Mouse (Mus musculus) embryo, embryonic 11 days (tissue): ENCODE results near the gene Cib3.

Experiments
- DNase-seq: peaks from one replicate; pipeline ENCODE4 v3.0.0-alpha.2; 2015

Cib3 gene

GRCm38 (mm10) chr8:72212751-72213150 lies at the start of gene Cib3:
Gene Cib3 (minus strand): TSS chr8:72212837.
- no peak for DNase-seq

- DNase-seq = peak; percentile 11
Measured at GRCm38 (mm10) chr8:72261872-72262271, 49.2 kb upstream of the Cib3 start.

DNA sequence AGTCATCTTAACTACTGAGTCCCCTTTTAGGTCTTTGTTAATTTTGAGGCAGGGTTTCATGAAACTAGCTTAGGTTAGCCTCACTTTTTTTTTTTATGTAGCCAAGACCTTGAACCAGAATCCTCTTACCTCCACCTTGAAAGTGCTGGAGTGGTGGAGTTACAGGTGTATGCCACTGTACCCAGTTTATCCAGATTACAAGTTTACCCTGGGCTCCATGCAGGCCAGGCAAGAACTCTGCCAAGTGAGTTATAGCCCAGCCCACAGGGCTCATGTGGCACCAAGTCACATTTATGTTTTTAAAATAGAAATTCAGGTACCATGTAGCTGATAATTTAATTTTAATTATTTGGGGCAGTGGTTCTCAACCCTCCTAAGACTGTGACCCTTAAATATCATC lies 48.8 kb upstream of the Cib3 start:
- DNase-seq = no peak

GRCm38 (mm10) chr8:72261019-72261418 lies 48.4 kb upstream of the Cib3 start:
- DNase-seq = peak; percentile 80

- no peak for DNase-seq
Measured at GRCm38 (mm10) chr8:72260585-72260984, 47.9 kb upstream of the Cib3 start.

- DNase-seq = no peak
Measured at GRCm38 (mm10) chr8:72259862-72260261, 47.2 kb upstream of the Cib3 start.

- no peak for DNase-seq
Measured at GRCm38 (mm10) chr8:72257902-72258238, 45.2 kb upstream of the Cib3 start.

- DNase-seq = peak; percentile 75
Measured at GRCm38 (mm10) chr8:72257171-72257901, 44.7 kb upstream of the Cib3 start.

- no peak for DNase-seq
Measured at GRCm38 (mm10) chr8:72244610-72245009, 32.0 kb upstream of the Cib3 start.

GRCm38 (mm10) chr8:72242226-72242625 lies 29.6 kb upstream of the Cib3 start:
- DNase-seq = no peak

DNA sequence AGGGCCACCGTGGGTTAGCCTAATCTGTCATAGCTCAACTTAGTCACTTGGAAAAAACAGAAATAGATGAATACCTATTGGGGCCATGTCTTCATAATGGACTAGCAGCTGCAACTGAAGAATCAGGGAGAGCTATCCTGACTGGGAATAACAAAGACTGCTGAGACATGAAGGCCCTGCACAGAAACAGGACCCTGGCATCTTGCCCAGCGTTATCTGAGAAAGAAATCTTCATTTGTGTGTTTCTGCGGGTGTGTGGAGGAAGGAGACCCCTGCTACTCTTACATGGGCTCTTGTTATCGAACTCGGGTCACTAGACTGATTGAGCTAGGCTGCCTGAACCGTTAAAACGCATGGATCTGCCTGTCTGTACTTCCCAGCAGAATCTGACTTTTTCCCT lies 28.3 kb upstream of the Cib3 start:
- DNase-seq = no peak

DNA sequence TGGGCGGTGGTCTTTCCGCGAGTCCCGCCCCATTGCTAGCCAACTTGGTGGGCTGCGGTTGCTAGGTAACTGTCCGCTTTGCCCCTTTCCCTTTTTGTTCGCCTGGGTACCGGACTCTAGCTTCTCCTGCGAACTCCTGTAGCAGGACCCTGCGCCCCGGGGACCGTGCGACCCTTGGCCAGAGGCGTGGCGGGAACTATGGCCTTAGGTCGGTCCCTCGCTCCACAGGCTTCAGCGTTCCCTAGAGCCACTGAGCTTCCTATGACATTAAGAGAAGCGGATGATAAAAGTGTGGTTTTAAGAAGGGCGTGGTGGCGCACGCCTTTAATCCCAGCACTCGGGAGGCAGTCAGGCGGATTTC lies 27.7 kb upstream of the Cib3 start:
- DNase-seq = no peak

DNA sequence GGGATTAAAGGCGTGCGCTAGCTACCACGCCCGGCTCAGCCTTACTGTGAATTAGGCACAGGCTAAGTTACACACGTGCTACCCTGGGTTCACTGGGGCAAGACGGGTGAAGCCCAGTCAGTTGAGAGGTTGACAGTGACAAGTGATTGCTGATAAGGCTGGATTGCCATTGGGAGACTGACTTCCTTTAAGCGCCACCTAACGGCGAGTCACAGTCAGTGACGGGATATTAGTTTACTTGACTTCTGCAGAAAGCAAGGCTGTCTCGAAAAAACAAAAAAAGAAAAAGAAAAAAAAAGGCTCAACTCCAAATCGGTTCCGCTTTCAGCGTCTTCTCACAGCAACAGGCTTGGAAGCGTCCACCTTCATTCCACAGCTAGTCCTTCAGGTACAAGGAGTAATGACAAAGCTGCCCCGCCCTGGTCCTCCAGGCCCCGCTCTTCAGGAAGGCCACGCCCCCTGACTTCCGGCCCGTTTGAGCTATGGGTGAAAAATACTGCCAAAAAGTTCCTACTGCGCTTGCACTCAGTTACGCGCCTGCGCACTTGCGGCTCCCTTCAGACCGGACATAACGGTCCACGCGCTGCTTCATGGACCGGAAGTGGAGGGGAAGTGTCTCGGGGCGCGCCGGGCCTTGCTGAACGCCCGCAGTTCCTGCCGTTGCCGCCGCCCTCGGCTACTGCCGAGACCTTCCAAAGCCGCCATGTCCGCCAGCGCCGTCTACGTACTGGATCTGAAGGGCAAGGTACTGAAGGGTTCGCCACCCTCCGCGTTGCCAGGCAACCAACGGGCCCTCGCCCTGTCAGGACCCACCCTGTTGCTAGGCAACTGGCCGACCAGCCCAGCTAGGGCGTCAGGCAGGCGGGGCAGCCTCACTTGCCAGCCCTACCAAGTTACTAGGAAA lies 27.1 kb upstream of the Cib3 start, which contains the start of gene Ap1m1:
Gene Ap1m1, plus strand, starts transcription at position 520 of the 904 bp plus-strand sequence.
- DNase-seq = peak; percentile 99

GRCm38 (mm10) chr8:72222656-72223055 lies 10.0 kb upstream of the Cib3 start:
- no peak for DNase-seq

DNA sequence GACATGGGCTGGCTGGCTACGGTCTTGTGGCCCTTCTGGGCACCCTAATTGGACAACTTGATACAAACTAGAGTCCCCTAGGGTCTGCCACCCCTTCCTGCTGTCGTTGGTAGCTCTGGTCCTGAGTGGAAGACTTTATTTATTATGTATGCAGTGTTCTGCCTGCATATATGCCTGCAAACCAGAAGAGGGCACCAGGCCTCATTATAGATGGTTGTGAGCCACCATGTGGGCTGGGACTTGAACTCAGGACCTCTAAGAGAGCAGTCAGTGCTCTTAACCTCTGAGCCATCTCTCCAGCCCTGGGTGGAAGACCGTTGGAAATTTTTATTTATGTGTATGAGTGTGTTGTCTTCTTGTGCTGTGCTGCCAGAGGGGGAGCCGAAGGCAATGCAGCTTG lies 8.1 kb upstream of the Cib3 start:
- DNase-seq = peak; percentile 8

- peak; percentile 97 for DNase-seq
Measured at GRCm38 (mm10) chr8:72219541-72220363, 7.1 kb upstream of the Cib3 start, which contains the start of gene Fam32a. Gene Fam32a (plus strand): TSS chr8:72219730.

DNA sequence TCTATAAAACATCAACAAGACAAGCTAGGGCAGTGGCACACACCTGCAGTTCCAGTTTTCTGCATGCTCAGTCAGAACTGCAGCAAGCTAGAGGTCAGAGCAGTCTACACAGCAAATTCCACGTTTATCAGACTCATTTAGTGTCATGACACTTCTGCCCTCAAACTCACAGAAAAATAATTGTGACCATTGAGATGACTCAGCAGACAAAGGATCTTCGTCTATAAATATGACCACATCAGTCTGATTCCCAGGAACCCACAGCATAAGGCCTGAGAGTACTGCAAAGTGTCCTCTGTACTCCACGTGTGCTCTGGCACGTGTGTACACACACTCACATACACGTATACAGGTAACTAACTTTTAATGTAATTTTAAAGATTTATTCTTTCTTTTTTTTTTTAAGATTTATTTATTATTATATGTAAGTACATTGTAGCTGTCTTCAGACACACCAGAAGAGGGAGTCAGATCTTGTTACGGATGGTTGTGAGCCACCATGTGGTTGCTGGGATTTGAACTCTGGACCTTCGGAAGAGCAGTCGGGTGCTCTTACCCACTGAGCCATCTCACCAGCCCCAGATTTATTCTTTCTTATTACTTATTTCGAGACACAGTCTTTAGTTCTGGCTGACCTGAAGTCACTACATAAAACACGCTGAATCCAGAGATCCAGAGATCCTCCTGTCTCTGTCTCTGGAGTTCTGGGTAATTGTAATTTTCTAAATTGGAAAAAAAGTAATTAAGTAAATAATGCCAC lies 6.3 kb upstream of the Cib3 start:
- DNase-seq = no peak

DNA sequence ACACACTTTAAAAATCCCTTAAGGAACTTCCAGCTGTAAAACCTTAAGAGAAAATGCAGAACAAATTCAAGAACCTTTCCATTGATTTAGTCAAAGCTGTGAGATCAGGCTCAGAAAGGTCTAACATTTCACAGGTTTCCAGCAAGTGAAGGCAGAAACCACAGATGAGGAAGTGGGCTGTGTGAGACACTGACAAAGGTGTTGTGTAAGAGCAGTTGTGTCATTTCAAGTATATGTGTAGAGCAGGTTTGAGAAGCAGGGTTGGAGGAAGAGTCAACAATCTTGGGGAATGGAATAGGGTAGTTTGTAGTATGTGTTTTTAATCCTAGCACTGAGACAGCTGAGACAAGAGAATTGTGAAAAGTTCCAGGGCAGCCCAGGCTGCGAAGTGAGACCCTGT lies 3.2 kb upstream of the Cib3 start:
- no peak for DNase-seq

DNA sequence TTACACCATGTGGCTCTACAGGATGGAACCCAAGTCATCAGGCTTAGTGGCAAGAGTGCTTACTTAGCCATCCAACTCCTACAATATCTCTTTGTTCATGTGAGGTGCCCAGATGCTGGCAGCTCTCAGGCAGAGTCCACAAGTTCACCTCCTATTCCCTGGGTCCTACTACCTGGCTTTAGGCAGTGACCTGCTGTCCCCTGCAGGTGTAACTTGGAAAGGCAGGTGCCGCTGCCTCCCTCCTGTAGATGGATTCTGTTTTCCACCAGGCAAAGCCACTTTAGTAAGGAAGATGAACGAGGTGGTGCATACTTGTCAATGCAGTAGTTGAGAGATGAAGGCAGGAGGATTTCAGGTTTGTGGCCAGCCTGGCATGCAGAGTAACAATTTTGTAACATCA lies 2.4 kb upstream of the Cib3 start:
- DNase-seq = no peak

GRCm38 (mm10) chr8:72213536-72213935 lies 899 bp upstream of the Cib3 start, which contains the start of gene Gm11034:
Gene Gm11034 (minus strand): TSS chr8:72213636.
- DNase-seq = no peak

DNA sequence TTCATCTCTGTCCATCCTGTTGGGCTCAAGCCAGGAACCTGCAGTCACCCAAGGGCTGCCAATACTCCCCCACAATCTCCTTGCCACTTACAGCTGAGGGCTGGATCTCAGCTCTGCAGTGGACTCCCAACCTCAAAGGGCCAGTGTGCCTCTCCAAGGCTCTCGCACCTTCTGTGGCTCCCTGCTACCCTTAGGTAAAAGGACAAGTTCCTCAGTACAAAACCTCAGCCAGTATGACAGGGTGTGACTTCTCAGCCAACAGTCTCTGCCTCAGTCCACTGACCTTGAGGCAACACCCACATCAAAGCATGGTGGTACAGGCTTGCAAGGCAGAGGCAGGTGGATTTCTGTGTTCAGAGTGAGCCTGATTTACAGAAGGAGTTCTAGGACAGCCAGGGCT lies 791 bp downstream of the Cib3 start:
- DNase-seq = no peak

- no peak for DNase-seq
Measured at GRCm38 (mm10) chr8:72210710-72211109, 1.9 kb downstream of the Cib3 start.
